Mouse (Mus musculus): Measurements from ENCODE around the gene Prss22. TPM values are rescaled to one million over a fixed set of nuclear protein-coding genes. Genes with fewer than 3 reads are reported as not detected.

Gene Prss22
- total and polyA plus RNA-seq, 2 experiments, result not detected

GRCm38 (mm10) chr17:24036954-24037353, 39.1 kb upstream of the Prss22 start:
- no peak overlapping the region for H3K4me3 ChIP-seq (ENCODE audit: insufficient read depth, low read depth, low read length)
- no peaks in the 10 kb centered on the region for H3K36me3 ChIP-seq (ENCODE audit: control insufficient read depth, insufficient read depth, low read length)
- H3K27me3 ChIP-seq (ENCODE audit: control insufficient read depth, insufficient read depth, low read length), result no peaks in the 10 kb centered on the region
- H3K4me1 ChIP-seq (ENCODE audit: control insufficient read depth, insufficient read depth, low read length), result no peaks in the 10 kb centered on the region
- WGBS, result 31% methylated on average over 6 of the region's 6 CpGs
- H3K27ac ChIP-seq (replicated peaks; ENCODE audit: insufficient read depth, low read depth, low read length), result no peak overlapping the region
- DNase-seq (ENCODE audit: extremely low read depth, low read depth, low spot score), result peak; percentile 46
- H3K9ac ChIP-seq (ENCODE audit: low read depth, low read length), result no peak overlapping the region
- TF ChIP-seq POLR2A (IDR thresholded peaks at IDR 0.05; ENCODE audit: extremely low read depth, insufficient read depth, low read length) (no peak), CTCF (IDR thresholded peaks at IDR 0.05; ENCODE audit: low read depth, low read length) (no peak)
- no peaks in the 10 kb centered on the region for H3K79me2 ChIP-seq (ENCODE audit: control insufficient read depth, insufficient read depth, low read length)

GRCm38 (mm10) chr17:24035087-24035486, 37.2 kb upstream of the Prss22 start:
- no peak for DNase-seq (ENCODE audit: extremely low read depth, low read depth, low spot score)
- Histone ChIP-seq H3K36me3 (ENCODE audit: control insufficient read depth, insufficient read depth, low read length) (no peaks in the 10 kb centered on the region), H3K27ac (replicated peaks; ENCODE audit: insufficient read depth, low read depth, low read length) (no peak overlapping the region), H3K79me2 (ENCODE audit: control insufficient read depth, insufficient read depth, low read length) (no peaks in the 10 kb centered on the region), H3K27me3 (ENCODE audit: control insufficient read depth, insufficient read depth, low read length) (no peaks in the 10 kb centered on the region), H3K9ac (ENCODE audit: low read depth, low read length) (no peak overlapping the region), H3K4me1 (ENCODE audit: control insufficient read depth, insufficient read depth, low read length) (no peaks in the 10 kb centered on the region), H3K4me3 (ENCODE audit: insufficient read depth, low read depth, low read length) (no peak overlapping the region)
- TF ChIP-seq CTCF (IDR thresholded peaks at IDR 0.05; ENCODE audit: low read depth, low read length), result no peak
- no peak for TF ChIP-seq POLR2A (IDR thresholded peaks at IDR 0.05; ENCODE audit: extremely low read depth, insufficient read depth, low read length)
- WGBS, result 78% methylated on average over 7 of the region's 7 CpGs

DNA sequence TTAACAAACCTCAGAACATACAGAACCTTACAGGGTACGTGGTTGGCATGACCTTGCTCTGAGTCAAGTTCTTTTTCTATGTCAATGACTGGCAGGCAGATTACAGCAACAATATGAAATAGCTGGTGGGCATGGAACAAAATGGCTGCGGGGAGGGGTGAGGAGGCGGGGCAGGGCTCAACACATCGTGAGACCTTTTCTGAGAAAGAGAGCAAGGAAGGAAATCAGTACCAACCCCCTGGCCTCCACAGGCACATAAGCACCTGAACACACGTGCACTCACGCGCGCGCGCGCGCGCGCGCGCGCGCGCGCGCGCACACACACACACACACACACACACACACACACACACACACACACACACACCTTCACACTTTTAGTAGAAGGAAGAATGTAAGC, 32.7 kb upstream of the Prss22 start:
- Histone ChIP-seq H3K36me3 (ENCODE audit: control insufficient read depth, insufficient read depth, low read length) (no peaks in the 10 kb centered on the region), H3K4me3 (ENCODE audit: insufficient read depth, low read depth, low read length) (no peak overlapping the region), H3K4me1 (ENCODE audit: control insufficient read depth, insufficient read depth, low read length) (no peaks in the 10 kb centered on the region), H3K79me2 (ENCODE audit: control insufficient read depth, insufficient read depth, low read length) (no peaks in the 10 kb centered on the region), H3K27me3 (ENCODE audit: control insufficient read depth, insufficient read depth, low read length) (no peaks in the 10 kb centered on the region), H3K9ac (ENCODE audit: low read depth, low read length) (no peak overlapping the region), H3K27ac (replicated peaks; ENCODE audit: insufficient read depth, low read depth, low read length) (no peak overlapping the region)
- WGBS, result 69% methylated on average over 21 of the region's 22 CpGs
- DNase-seq (ENCODE audit: extremely low read depth, low read depth, low spot score), result no peak
- TF ChIP-seq POLR2A (IDR thresholded peaks at IDR 0.05; ENCODE audit: extremely low read depth, insufficient read depth, low read length), result no peak
- TF ChIP-seq CTCF (IDR thresholded peaks at IDR 0.05; ENCODE audit: low read depth, low read length), result no peak

DNA sequence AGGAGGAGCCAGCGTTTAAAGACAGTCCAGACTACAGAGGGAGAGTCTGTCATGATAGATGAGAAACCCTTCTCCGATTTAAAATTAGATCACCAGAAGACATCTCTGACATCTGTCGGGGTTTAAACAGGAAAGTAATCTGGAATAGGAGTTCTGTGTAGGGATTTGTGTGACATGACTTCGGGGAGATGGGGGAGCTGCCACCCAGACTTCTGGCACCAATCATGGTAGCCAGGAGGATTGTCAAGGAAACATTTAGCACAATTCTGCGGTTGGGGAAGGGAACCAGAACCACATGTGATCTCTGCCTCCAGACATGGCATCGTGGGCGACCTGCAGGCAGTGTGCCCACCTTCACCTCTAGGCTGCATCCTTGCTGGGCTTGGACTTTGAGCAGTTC, 31.6 kb upstream of the Prss22 start:
- H3K79me2 ChIP-seq (ENCODE audit: control insufficient read depth, insufficient read depth, low read length), result no peaks in the 10 kb centered on the region
- no peaks in the 10 kb centered on the region for H3K27me3 ChIP-seq (ENCODE audit: control insufficient read depth, insufficient read depth, low read length)
- H3K4me1 ChIP-seq (ENCODE audit: control insufficient read depth, insufficient read depth, low read length), result no peaks in the 10 kb centered on the region
- no peak overlapping the region for H3K27ac ChIP-seq (replicated peaks; ENCODE audit: insufficient read depth, low read depth, low read length)
- no peaks in the 10 kb centered on the region for H3K36me3 ChIP-seq (ENCODE audit: control insufficient read depth, insufficient read depth, low read length)
- H3K4me3 ChIP-seq (ENCODE audit: insufficient read depth, low read depth, low read length), result no peak overlapping the region
- TF ChIP-seq POLR2A (IDR thresholded peaks at IDR 0.05; ENCODE audit: extremely low read depth, insufficient read depth, low read length) (no peak), CTCF (IDR thresholded peaks at IDR 0.05; ENCODE audit: low read depth, low read length) (no peak)
- no peak for DNase-seq (ENCODE audit: extremely low read depth, low read depth, low spot score)
- H3K9ac ChIP-seq (ENCODE audit: low read depth, low read length), result no peak overlapping the region
- WGBS, result 78% methylated on average over 7 of the region's 7 CpGs

GRCm38 (mm10) chr17:24021375-24022199, 23.7 kb upstream of the Prss22 start:
- H3K4me1 ChIP-seq (ENCODE audit: control insufficient read depth, insufficient read depth, low read length), result no peaks in the 10 kb centered on the region
- H3K79me2 ChIP-seq (ENCODE audit: control insufficient read depth, insufficient read depth, low read length), result no peaks in the 10 kb centered on the region
- TF ChIP-seq CTCF (IDR thresholded peaks at IDR 0.05; ENCODE audit: low read depth, low read length) (no peak), POLR2A (IDR thresholded peaks at IDR 0.05; ENCODE audit: extremely low read depth, insufficient read depth, low read length) (no peak)
- H3K36me3 ChIP-seq (ENCODE audit: control insufficient read depth, insufficient read depth, low read length), result no peaks in the 10 kb centered on the region
- no peak for DNase-seq (ENCODE audit: extremely low read depth, low read depth, low spot score)
- no peak overlapping the region for H3K27ac ChIP-seq (replicated peaks; ENCODE audit: insufficient read depth, low read depth, low read length)
- H3K4me3 ChIP-seq (ENCODE audit: insufficient read depth, low read depth, low read length), result no peak overlapping the region
- no peaks in the 10 kb centered on the region for H3K27me3 ChIP-seq (ENCODE audit: control insufficient read depth, insufficient read depth, low read length)
- H3K9ac ChIP-seq (ENCODE audit: low read depth, low read length), result no peak overlapping the region
- 71% methylated on average over 5 of the region's 5 CpGs for WGBS

GRCm38 (mm10) chr17:24020696-24021095, 22.8 kb upstream of the Prss22 start:
- no peaks in the 10 kb centered on the region for H3K4me1 ChIP-seq (ENCODE audit: control insufficient read depth, insufficient read depth, low read length)
- DNase-seq (ENCODE audit: extremely low read depth, low read depth, low spot score), result no peak
- H3K27me3 ChIP-seq (ENCODE audit: control insufficient read depth, insufficient read depth, low read length), result no peaks in the 10 kb centered on the region
- no peaks in the 10 kb centered on the region for H3K36me3 ChIP-seq (ENCODE audit: control insufficient read depth, insufficient read depth, low read length)
- H3K27ac ChIP-seq (replicated peaks; ENCODE audit: insufficient read depth, low read depth, low read length), result no peak overlapping the region
- TF ChIP-seq POLR2A (IDR thresholded peaks at IDR 0.05; ENCODE audit: extremely low read depth, insufficient read depth, low read length), result no peak
- TF ChIP-seq CTCF (IDR thresholded peaks at IDR 0.05; ENCODE audit: low read depth, low read length), result no peak
- 80% methylated on average over 6 of the region's 6 CpGs for WGBS
- H3K4me3 ChIP-seq (ENCODE audit: insufficient read depth, low read depth, low read length), result no peak overlapping the region
- H3K79me2 ChIP-seq (ENCODE audit: control insufficient read depth, insufficient read depth, low read length), result no peaks in the 10 kb centered on the region
- no peak overlapping the region for H3K9ac ChIP-seq (ENCODE audit: low read depth, low read length)

Measured in liver, adult 2 months (tissue).